Mouse (Mus musculus) T-cell, adult 2 months (primary cell): Measurements from ENCODE around the gene Gcg.

ENCODE experiments used
- DNase-seq: peaks from one replicate; pipeline ENCODE4 v3.0.0; 2022; ENCODE audit warnings: low spot score

Gene Gcg

GRCm38 (mm10) chr2:62483550-62483949, at the start of gene Gcg:
Gene Gcg, minus strand, starts transcription at chr2:62483650.
- no peak for DNase-seq

- no peak for DNase-seq
These were observed 47.6 kb upstream of the Gcg start for GRCm38 (mm10) chr2:62531065-62531464.

DNA sequence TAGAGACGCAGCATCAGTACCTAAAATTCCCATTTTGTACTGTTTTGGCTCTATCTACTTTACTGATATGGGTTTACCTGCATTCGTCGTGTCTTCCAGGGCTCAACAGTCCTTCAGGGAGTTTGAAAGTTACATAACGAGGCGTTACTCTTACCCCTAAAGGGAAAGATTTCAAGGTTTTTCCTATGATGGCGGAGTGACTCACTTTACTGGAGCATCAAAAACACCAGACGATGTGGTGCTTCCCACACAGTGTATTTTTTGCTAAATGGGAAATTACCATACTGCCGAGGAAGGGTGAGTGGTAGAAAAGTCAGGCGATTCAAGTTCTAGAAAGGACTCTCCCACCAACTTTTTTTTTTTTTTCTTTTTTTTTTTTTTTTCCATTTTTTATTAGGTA, 42.9 kb upstream of the Gcg start:
- DNase-seq = no peak

- no peak for DNase-seq
These were observed 34.3 kb upstream of the Gcg start for GRCm38 (mm10) chr2:62517790-62518189.

DNA sequence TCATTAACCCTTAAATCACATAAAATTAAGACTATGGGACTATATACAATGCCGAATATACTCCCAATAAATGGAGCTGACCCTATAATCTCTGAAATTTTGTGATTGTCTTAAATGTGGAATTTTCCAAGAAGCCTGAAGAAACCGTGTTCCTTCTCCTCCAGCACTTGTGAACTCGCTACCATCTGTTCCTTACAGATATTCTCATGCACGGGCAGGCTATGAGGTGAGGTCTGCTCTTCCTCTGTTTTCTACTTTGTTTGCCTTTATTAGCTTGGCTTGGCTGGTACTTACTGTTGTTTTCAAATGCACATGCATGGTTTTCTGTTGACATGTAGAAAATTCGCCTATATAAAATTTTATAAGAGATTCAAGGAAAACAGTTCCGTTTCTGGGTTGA, 31.0 kb upstream of the Gcg start:
- no peak for DNase-seq

DNA sequence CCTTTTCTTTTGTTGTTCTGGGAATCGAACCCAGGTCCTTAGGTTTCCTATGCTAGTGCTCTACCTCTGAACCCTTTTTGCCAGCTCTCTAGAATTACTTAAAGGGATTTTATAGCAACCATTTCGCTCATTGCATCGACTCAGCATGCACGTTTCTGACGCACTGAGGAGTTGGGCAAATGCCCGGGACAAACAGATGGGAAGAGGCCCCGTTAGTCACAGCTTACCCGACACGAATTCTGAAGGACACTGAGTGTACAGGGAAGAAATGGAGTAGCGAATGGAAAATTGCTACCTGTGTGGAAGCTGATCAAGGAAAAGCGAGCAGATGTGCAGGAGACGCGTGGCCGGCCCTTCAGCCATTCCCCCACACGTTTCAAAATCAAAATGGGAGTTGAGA, 30.0 kb upstream of the Gcg start:
- DNase-seq = no peak

DNA sequence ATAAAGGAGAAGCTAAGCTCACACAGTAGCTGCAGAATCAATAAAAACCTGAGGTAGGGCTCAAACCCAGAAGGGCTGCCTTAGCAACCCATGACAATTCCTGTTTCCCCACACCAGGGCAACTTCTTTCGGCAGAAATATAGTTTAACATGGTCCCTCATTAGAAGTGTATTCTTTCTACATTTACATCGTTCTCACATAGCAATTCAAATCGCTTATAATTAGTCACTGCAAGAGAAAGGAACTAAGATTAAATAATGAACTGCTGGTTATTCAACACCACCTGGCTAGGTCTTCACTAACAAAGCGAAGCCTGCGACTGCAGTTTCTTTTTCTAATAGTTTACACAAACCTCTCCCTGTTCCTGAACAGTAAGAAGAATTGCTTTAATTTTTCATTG, 23.7 kb upstream of the Gcg start:
- no peak for DNase-seq

DNA sequence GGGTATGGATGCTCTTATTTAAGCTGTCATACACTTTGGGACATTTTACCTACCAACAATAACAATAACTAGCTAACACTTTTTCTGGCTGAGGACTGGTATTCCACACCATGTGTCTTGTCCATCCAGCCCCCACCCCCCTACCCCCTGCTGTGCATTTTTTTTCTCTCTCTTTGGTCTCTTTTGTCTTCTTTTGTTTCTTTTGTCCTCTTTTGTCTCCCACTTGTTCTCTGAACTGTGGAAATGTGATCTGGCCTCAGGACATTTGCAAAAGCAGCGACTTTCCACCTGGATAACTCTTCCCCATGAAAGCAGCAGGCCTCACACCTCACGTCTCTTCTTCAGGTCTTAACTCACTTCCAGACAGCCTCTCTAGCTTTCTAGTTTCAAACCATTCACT, 23.0 kb upstream of the Gcg start:
- no peak for DNase-seq

DNA sequence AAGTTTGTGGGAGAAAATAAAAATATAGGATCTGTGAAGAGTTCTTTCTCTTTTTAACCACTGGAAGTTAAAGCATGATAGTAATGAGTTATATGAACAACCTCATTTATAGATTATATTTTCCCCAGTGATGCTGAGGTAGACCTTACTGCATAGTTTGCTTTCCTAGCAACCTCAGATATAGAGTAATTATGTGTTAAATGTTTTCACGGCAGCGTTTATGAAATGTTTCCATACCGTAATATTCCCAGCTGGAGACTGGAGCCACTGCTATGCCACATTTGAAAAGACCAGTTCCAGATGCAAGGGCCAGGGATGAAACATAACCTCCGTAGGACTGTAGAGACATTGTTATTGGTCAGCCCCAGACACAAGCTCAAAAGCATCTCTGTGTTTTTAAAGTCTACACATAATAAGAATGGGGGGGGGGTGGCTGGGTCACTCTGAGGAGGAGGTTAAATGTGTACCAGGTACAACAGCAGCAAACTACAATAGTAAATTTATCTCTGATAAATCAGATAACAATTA, 20.9 kb upstream of the Gcg start:
- DNase-seq = no peak

DNA sequence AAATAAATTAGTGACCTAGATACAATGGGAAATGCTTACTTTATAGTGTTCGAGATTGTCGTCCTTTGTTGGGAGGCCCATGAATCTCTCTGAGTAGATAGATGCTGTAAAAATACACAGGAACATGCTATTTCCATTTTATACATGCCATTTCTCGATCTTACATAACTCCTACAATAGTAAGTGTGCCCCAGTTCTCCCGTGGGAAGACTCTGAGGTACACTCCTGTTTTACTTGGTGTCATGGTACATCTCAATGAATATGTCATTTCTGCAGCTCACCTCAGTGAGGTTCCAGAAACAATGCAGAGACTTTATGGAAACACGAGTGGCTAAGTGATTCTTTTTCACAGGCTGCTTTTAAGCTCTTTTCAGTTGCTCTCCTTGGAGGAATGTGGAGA, 19.9 kb upstream of the Gcg start:
- no peak for DNase-seq

DNA sequence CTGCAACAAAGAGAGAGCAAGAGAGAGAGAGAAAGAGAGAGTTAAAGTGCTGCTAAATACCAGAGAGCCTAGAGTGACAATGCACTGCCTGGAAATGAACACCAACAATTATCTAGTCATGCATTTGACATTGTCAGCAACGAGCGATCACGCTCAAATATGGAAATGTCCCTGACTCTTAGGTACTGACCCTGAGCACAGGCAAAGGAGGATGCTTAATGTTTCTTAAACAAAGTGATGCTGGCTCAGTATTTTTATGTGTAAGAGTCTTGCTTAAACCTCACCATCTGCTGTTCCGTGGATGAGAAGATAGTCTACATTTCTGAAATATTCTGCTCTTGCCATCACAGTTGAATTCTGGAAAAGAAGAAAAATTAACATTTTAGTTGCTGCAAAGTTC, 19.1 kb upstream of the Gcg start:
- DNase-seq = no peak

DNA sequence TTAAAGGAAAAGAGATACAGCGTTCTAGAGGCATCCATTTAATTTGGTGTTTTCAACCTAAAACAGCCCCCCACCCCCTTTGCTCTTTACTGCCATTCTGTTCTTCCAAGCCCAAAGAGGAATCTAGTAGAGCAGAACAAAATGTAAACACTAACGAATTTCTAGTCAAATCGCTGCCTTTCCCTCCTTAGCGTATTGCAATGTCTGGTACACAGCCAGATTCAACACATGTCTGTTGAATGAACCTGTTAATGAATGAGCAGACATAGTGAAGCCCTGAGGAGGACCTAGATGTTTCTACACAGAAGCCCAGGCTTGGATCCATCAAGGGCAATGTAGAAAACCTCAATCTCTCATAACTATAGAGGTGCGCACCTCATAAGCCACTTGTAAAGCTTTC, 15.4 kb upstream of the Gcg start:
- no peak for DNase-seq

DNA sequence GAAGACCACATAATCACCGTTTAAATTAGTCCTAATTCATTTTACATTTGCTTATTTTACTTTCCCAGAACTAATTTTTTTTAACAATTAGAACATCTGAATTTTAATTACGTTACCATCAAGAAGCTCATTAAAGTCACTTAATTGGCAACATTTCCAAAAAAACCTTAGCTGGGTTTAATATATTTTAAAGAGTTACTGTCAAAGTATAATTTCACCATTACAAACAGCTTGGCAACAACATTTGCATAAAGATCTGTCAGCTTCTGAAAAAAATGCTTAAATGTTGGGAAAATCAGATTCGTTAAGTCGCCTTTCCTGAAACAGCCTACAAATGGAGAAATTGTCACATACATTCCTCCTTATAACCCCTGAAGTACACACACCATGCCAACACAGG, 14.6 kb upstream of the Gcg start:
- DNase-seq = no peak

- DNase-seq = no peak
These were observed 14.0 kb upstream of the Gcg start for GRCm38 (mm10) chr2:62497333-62498002.

DNA sequence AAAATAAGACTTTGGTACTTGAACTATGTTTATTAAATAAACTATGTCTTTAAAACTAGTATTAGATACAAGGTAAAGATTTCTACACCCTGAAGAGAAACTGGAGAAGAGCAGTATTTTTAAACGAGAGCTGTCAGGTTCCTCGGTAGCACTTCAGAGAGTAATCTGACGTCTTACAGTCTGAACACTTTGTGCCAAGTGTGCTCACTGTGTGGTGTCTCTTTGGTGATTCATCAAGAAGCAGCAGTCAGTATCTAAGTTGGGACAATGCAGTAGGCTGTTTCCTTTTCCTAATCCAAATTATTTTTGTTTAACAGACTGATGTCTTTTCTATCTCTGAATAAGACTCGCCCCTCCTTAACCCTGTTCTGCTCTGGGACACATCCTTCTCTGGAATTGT, 12.0 kb upstream of the Gcg start:
- DNase-seq = no peak

DNA sequence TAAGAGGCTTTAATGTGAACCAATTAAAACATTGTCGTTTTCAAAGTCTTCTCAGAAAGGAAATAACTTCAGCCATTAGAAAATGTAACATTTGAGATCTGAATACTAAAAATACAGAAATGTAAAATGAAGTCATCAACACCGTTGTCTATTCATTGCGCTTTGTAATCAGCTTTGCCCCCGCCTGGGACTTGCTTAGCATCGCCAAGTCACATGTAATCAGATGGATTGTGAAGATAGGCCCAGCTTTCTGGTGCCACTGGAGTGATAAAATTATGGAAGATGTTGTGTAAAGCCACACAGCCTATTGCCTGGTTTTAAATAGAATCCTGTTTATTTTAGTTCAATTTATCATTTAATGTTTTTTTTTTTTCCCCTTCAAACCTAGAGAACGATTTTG, 6.4 kb upstream of the Gcg start:
- no peak for DNase-seq

- DNase-seq = no peak
These were observed 1.5 kb upstream of the Gcg start for GRCm38 (mm10) chr2:62484906-62485305.

- DNase-seq = no peak
These were observed 2.9 kb downstream of the Gcg start for GRCm38 (mm10) chr2:62480285-62481198.

DNA sequence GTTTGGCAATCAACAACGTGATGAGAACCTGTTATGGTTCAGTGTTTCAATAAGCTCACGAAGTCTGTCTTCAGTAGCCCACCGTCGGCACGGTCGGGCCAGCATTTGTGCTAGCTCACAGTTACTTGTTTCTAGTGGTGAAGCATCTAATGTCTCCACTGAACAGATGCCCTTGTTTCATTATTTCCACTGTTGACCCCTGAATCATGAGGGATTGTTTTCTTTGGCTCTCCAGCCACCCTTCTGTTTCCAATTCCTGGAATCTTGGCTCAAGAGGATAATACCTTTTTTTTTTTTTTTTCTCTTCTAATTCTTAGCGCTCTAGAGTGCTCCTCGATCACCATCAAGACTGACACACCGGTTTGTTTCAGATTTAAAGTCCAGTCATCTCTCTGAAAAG, 13.9 kb downstream of the Gcg start:
- DNase-seq = no peak

- DNase-seq = no peak
These were observed 20.2 kb downstream of the Gcg start for GRCm38 (mm10) chr2:62463287-62463686.

DNA sequence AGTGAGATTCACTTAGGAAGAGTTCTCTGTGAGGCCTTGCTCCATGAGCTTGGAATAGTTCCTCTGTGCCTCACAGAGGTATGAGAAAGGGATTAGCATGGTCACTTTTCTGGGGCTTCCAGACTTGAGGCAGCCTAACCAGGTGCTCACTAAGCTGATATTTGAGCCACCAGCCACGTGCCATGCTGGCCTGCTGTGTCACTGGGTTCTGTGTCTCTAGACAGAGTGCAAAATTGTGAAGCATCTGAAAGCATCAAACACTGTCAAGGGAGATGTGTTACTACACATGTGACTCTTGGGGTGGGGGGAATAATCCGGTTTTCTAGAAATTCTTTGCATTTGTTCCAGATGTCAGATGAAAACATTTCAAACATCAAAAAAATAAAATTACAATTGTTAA, 21.3 kb downstream of the Gcg start:
- DNase-seq = no peak

GRCm38 (mm10) chr2:62460815-62461450, 22.5 kb downstream of the Gcg start:
- DNase-seq = no peak

GRCm38 (mm10) chr2:62460231-62460710, 23.2 kb downstream of the Gcg start:
- no peak for DNase-seq
